Comparison of ENCODE assay signal across 26 mouse cellular contexts in the genomic region with DNA sequence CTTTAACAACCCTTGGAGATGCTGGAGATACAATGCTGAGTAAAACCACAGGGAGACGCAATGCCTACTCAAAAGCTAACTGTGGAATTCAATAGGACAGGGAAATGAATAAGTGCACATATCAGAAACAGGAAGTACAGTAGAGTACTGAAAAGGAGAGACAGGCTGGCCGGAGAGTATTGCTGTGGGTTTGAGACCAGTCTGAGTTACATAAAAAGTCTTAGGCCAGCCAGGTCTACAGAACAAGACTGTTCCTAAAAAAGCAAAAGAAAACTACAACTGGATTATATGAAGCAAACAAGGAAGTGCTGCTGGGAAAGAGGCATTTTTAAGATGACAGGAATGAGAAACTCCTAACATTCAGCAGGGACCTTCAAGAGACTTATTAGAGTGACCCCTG.
DNase-seq lines count a peak whose midpoint lies in the region; ATAC-seq and TF ChIP-seq lines count a peak whose summit lies in the region.
"Had no signal": no experiment of that assay in that cellular context is flagged by ENCODE, and none has a peak within 500 bp of the region (broad histone marks: within the 10 kb centered on the region; RNA-seq: fewer than 3 reads in every experiment).

No protein-coding gene starts in this region.

- no peak for TF ChIP-seq CTCF in gastrocnemius, adult 2 months (IDR thresholded peaks at IDR 0.05)

- H3K4me1 ChIP-seq in megakaryocyte, embryonic 14.5 days: peaks cover 8% of the 10 kb centered on the region; the same call in 1 of the 2 replicates
- H3K4me1 ChIP-seq: embryonic facial prominence, embryonic 10.5 days; embryonic facial prominence, embryonic 12.5 days; forebrain, embryonic 10.5 days; forebrain, embryonic 12.5 days had no signal

- DNase-seq in gastrocnemius, adult 2 months: no peak
- no peak for DNase-seq in gastrocnemius, postnatal 36 days
- peak; percentile 50 for DNase-seq in 416B (ENCODE audit: low read depth)
- DNase-seq in thymus, postnatal 0 days (ENCODE audit: low spot score): no peak
- DNase-seq in right cerebral cortex, postnatal 25 days: no peak
- DNase-seq in kidney, adult 18-20 months: no peak
- DNase-seq: adrenal gland, adult 8-10 months; adrenal gland, postnatal 14 days; adrenal gland, postnatal 36 days; cerebellum, adult 11-12 months; cerebellum, adult 2 months; cerebellum, adult 9-11 months; cerebellum, postnatal 14 days; cerebellum, postnatal 36 days had no signal

- peak overlapping the region; percentile 85 for H3K27ac ChIP-seq in gastrocnemius, adult 2 months
- H3K27ac ChIP-seq: embryonic facial prominence, embryonic 10.5 days; embryonic facial prominence, embryonic 12.5 days; forebrain, embryonic 10.5 days; forebrain, embryonic 12.5 days had no signal

- H3K4me3 ChIP-seq in gastrocnemius, adult 2 months: no peak overlapping the region
- peak overlapping the region; percentile 34 for H3K4me3 ChIP-seq in megakaryocyte, embryonic 14.5 days (replicated peaks)
- H3K4me3 ChIP-seq: embryonic facial prominence, embryonic 10.5 days; embryonic facial prominence, embryonic 12.5 days; erythroblast, embryonic 14.5 days; forebrain, embryonic 10.5 days; forebrain, embryonic 12.5 days had no signal

- ATAC-seq in common myeloid progenitor, adult 5-6 weeks (replicated peaks; ENCODE audit: low read depth, poor library complexity, severe bottlenecking): peak; percentile 51
- ATAC-seq: activated CD4-positive, CD25-positive, alpha-beta regulatory T cell, adult 4 months; forebrain, embryonic 14.5 days; forebrain, embryonic 16.5 days; Patski had no signal

- intact Hi-C loops in gastrocnemius, adult 2 months (cut with DNase I): no loop called here
- intact Hi-C loops in gastrocnemius, postnatal 36 days (cut with DNase I): no loop called here

- H3K27me3 ChIP-seq in megakaryocyte, embryonic 14.5 days (replicated peaks): no peaks in the 10 kb centered on the region
- H3K27me3 ChIP-seq: embryonic facial prominence, embryonic 12.5 days; forebrain, embryonic 12.5 days; Patski had no signal

- no peaks in the 10 kb centered on the region for H3K9me3 ChIP-seq in megakaryocyte, embryonic 14.5 days
- H3K9me3 ChIP-seq: embryonic facial prominence, embryonic 10.5 days; embryonic facial prominence, embryonic 12.5 days; forebrain, embryonic 10.5 days; forebrain, embryonic 12.5 days; G1E had no signal

- H3K36me3 ChIP-seq in megakaryocyte, embryonic 14.5 days (replicated peaks; ENCODE audit: low read length): no peaks in the 10 kb centered on the region
- H3K36me3 ChIP-seq: embryonic facial prominence, embryonic 10.5 days; embryonic facial prominence, embryonic 12.5 days; forebrain, embryonic 10.5 days; forebrain, embryonic 12.5 days; G1E had no signal
